Mouse (Mus musculus): Measurements from ENCODE around the gene Rhox7a. TPM values are rescaled to one million over a fixed set of nuclear protein-coding genes. Genes with fewer than 3 reads are reported as not detected.
"Not testable (repeated sequence)": the region's sequence is repeated elsewhere in the genome, so short reads cannot be mapped to it uniquely, and the experiment has no call there.

Rhox7a gene
- total RNA-seq (2021): not detected
- long read RNA-seq, experiment 1: 0 reads
- long read RNA-seq, experiment 2: 0 reads

DNA sequence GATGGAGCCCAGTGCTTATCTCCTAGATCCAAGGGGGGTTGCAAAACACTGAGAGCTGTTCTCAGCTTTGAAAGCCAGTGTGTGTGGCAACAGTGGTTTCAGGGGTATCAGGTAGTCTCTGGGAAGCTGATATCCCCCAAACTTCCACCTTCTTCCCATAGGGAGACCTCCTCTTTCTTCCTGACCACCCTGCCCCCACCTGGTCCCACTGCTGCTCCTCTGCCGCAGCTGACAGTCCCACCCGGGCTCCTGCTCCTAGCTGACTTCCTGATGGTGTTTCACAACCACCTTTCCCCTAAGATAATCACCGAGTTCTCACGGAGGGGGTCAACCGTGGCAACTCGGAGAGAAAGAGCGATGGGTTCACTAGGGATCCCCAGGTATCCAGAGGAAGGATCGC is at the start of gene Rhox7a:
TSS of gene Rhox7a (plus strand) at position 301 of the 400 bp plus-strand sequence.
- not testable (repeated sequence) for DNase-seq (ENCODE audit: low spot score in 2 of 2)

DNA sequence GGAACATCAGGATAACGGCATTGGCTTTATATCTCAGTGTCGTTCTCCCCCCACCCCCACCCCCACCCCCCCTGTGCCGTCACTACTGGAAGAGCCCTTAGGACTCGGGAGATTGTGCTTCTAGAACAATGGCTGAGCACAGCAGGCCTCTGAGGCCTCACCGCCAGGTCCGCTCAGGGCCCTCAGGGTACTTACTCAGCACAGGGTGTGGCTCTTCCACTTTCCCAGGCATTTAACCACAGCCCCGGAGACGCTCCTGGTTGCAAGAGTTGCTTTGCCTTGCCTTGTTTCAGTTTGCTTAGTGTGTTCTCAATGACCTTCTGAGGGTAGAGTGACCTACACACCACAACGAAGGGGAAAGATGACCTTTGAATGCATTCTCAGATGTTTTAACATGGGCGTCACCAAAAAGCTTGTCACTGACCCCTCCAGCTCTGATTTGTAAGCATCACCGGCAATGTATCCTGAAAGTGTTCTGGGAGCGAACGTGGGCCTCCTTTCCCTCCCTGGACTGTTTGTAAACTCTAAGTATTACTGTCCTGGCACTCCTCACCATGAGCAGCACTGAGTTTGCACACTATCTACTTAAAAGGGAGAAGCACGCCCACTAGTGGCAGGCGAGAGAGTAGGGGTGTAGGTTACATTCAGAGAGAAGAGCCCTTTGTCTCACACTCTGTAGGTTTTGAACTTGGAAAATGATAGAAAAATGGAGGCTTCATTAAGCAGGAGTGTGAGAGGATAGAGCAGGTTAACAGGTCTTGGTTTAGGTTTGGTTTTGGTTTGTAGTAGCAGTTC is 24.0 kb upstream of the Rhox7a start:
- DNase-seq (ENCODE audit: low spot score in 2 of 2): no peak

GRCm38 (mm10) chrX:37809396-37809795 is 22.1 kb upstream of the Rhox7a start:
- no peak for DNase-seq (ENCODE audit: low spot score in 2 of 2)

DNA sequence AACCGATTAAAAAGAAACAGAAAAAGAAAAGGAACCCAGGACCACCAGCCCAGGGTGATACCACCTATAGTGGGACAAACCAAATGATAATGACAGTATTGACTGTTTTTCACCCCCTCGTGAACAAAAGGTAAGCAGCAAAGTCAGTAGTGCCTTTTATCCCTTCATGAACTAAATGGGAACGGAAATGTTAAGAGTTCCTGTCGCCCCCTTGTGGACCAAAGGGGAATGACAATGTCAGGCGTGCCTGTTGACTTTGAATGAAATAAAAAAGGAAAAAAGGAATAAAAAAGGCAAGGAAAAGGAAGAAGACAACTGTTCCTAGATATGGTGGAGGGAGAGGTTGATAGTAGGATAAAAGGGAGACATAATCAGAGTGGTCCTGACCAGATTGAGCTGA is 20.3 kb upstream of the Rhox7a start:
- DNase-seq (ENCODE audit: low spot score in 2 of 2): peak in 1 of 2 experiments; percentile 4

DNA sequence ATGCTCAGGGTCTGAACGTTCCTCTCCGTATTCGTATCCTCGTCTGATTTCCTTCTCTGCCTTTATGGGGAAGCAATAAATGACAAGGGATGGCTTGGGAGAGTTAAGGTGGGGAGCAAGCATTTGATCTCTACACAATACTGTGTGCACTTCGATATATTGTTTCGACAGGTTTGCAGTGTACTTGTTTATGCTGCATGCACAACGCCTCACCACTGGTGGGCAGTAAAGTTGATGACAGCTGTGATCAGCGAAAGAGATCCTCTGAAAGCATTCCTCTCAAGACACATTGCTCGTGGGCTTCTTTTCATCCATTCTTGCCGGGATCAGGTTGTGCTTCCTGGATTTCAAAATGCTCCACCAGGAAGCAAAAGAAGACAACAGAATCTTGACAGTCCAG is 15.8 kb upstream of the Rhox7a start:
- DNase-seq (ENCODE audit: low spot score in 2 of 2): no peak

GRCm38 (mm10) chrX:37826610-37827009 is 4.9 kb upstream of the Rhox7a start, which contains the start of gene Rhox6:
Rhox6 (plus strand) TSS chrX:37826910.
- not testable (repeated sequence) for DNase-seq (ENCODE audit: low spot score in 2 of 2)

DNA sequence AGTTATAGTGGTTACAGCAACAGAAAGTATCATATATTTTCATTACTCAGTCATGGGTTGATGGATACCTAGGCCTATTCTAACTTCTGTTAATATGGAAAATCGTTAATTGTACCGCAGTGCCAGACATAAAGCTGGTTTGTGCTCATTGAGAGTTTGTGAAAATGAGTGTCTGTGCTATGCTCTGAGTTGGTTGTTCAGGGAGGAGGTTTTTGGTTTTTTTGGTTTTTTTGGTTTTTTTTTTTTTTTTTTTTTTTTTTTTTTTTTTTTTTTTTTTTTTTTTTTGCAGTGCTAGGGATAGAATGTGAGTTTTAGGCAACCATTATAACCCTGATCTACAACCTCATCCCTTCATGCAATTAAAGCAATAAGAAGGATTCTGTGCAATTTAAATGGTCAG is 40.2 kb downstream of the Rhox7a start:
- no peak for DNase-seq (ENCODE audit: low spot score in 2 of 2)

GRCm38 (mm10) chrX:37878844-37879243 is 47.4 kb downstream of the Rhox7a start, which contains the start of gene Rhox8:
Rhox8 (minus strand) TSS chrX:37878944.
- DNase-seq (ENCODE audit: low spot score in 2 of 2): no peak

Other genes starting within 250 kb of the Rhox7a start
- gene Rhox4f, start 224.0 kb upstream of the Rhox7a start, total RNA-seq (2021): not detected
- not detected for gene Rhox3g, start 203.1 kb upstream of the Rhox7a start, total RNA-seq (2021)
- gene Rhox2g, start 188.2 kb upstream of the Rhox7a start, total RNA-seq (2021): not detected
- gene Rhox4g, start 180.4 kb upstream of the Rhox7a start, total RNA-seq (2021): not detected
- not detected for gene Rhox3h, start 162.9 kb upstream of the Rhox7a start, total RNA-seq (2021)
- not detected for gene Rhox2h, start 158.4 kb upstream of the Rhox7a start, total RNA-seq (2021)
- gene Rhox5, start 26.8 kb upstream of the Rhox7a start, total RNA-seq (2021): not detected
- gene Rhox6, start 4.8 kb upstream of the Rhox7a start, total RNA-seq (2021): not detected
- gene Rhox8, start 47.3 kb downstream of the Rhox7a start, total RNA-seq (2021): not detected
- gene Rhox7b, start 65.5 kb downstream of the Rhox7a start, total RNA-seq (2021): not detected
- gene Rhox9, start 70.1 kb downstream of the Rhox7a start, total RNA-seq (2021): not detected
- not detected for gene Btg1-ps1, start 187.1 kb downstream of the Rhox7a start, total RNA-seq (2021)
- gene Btg1-ps2, start 211.4 kb downstream of the Rhox7a start, total RNA-seq (2021): not detected
- gene Rhox10, start 234.8 kb downstream of the Rhox7a start, total RNA-seq (2021): not detected

All from adrenal gland, postnatal 4 days (tissue).